Mouse (Mus musculus) gastrocnemius, postnatal 36 days (tissue): ENCODE results near the gene Pnpla5. TPM values are rescaled to one million over a fixed set of nuclear protein-coding genes. Genes with fewer than 3 reads are reported as not detected.
"Not testable (repeated sequence)": the region's sequence is repeated elsewhere in the genome, so short reads cannot be mapped to it uniquely, and the experiment has no call there.

Experiments
- DNase-seq, 2 experiments: peaks; one replicate each; pipeline ENCODE4 v3.0.0; 2022
- intact Hi-C: fragments of 180-260 bp; cut with DNase I; formaldehyde crosslinking; loops from one replicate; pipeline ENCODE4 v1.15.1; 2025
- total RNA-seq, 2 experiments: library from RNA; stranded (reverse); gene quantifications; 2 replicates each; pipeline ENCODE4 v1.2.3; 2021

Pnpla5 gene
- total RNA-seq, 2 experiments from 2014 or later: not detected

- DNase-seq: no peak
- intact Hi-C loops: loop anchor here (2.0 kb wide), 1 partner anchor 46 kb away; the partner anchor contains the start of gene Pnpla3
Measured at GRCm38 (mm10) chr15:84121036-84121435, 1.9 kb downstream of the Pnpla5 start.

GRCm38 (mm10) chr15:84120612-84121011 lies 2.4 kb downstream of the Pnpla5 start:
- intact Hi-C loops: loop anchor here (2.0 kb wide), 1 partner anchor 46 kb away; the partner anchor contains the start of gene Pnpla3
- DNase-seq: no peak

- intact Hi-C loops: loop anchor here (5.0 kb wide), 1 partner anchor 516 kb away; no protein-coding TSS in a partner anchor
- no peak for DNase-seq
Measured at GRCm38 (mm10) chr15:84116466-84116865, 6.5 kb downstream of the Pnpla5 start.

GRCm38 (mm10) chr15:84115727-84116126 lies 7.2 kb downstream of the Pnpla5 start:
- intact Hi-C loops: loop anchor here (5.0 kb wide), 1 partner anchor 517 kb away; no protein-coding TSS in a partner anchor

GRCm38 (mm10) chr15:84113873-84114272 lies 9.1 kb downstream of the Pnpla5 start:
- intact Hi-C loops: no loop called here
- DNase-seq: no peak

More at GRCm38 (mm10) chr15:84115727-84116126, 7.2 kb downstream of the Pnpla5 start:
- no peak for DNase-seq

- no peak for DNase-seq
- intact Hi-C loops: no loop called here
Measured at GRCm38 (mm10) chr15:84108899-84109298, 14.1 kb downstream of the Pnpla5 start.

GRCm38 (mm10) chr15:84105924-84106500 lies 17.0 kb downstream of the Pnpla5 start:
- no peak for DNase-seq
- intact Hi-C loops: no loop called here

GRCm38 (mm10) chr15:84105105-84105923 lies 17.7 kb downstream of the Pnpla5 start, which contains the start of gene Sult4a1:
Sult4a1 (minus strand) TSS chr15:84105754.
- intact Hi-C loops: no loop called here

GRCm38 (mm10) chr15:84104626-84105025 lies 18.3 kb downstream of the Pnpla5 start:
- DNase-seq: no peak
- intact Hi-C loops: no loop called here

More at GRCm38 (mm10) chr15:84105105-84105923, 17.7 kb downstream of the Pnpla5 start, which contains the start of gene Sult4a1:
- no peak for DNase-seq

GRCm38 (mm10) chr15:84097536-84097935 lies 25.4 kb downstream of the Pnpla5 start:
- intact Hi-C loops: not testable (repeated sequence)

GRCm38 (mm10) chr15:84096051-84096450 lies 26.9 kb downstream of the Pnpla5 start:
- peak; percentile 43 to 52 for DNase-seq

More at GRCm38 (mm10) chr15:84097536-84097935, 25.4 kb downstream of the Pnpla5 start:
- DNase-seq: not testable (repeated sequence)

GRCm38 (mm10) chr15:84094921-84095320 lies 28.1 kb downstream of the Pnpla5 start:
- intact Hi-C loops: no loop called here
- DNase-seq: no peak

More at GRCm38 (mm10) chr15:84096051-84096450, 26.9 kb downstream of the Pnpla5 start:
- intact Hi-C loops: no loop called here

GRCm38 (mm10) chr15:84086775-84087174 lies 36.2 kb downstream of the Pnpla5 start:
- no peak for DNase-seq
- intact Hi-C loops: no loop called here

- DNase-seq: no peak
- intact Hi-C loops: no loop called here
Measured at GRCm38 (mm10) chr15:84086364-84086763, 36.6 kb downstream of the Pnpla5 start.

- DNase-seq: no peak
- intact Hi-C loops: no loop called here
Measured at GRCm38 (mm10) chr15:84080069-84080468, 42.9 kb downstream of the Pnpla5 start.

- no peak for DNase-seq
- intact Hi-C loops: no loop called here
Measured at GRCm38 (mm10) chr15:84079519-84079918, 43.5 kb downstream of the Pnpla5 start.

- DNase-seq: no peak
- intact Hi-C loops: no loop called here
Measured at GRCm38 (mm10) chr15:84078667-84079066, 44.3 kb downstream of the Pnpla5 start.

- intact Hi-C loops: no loop called here
- DNase-seq: no peak
Measured at GRCm38 (mm10) chr15:84077151-84077550, 45.8 kb downstream of the Pnpla5 start.

GRCm38 (mm10) chr15:84074705-84075185 lies 48.2 kb downstream of the Pnpla5 start:
- intact Hi-C loops: loop anchor here (1.0 to 5.0 kb wide), 3 partner anchors 93 to 558 kb away; partner anchors contain the start of gene Pnpla3
- DNase-seq: no peak

- DNase-seq: peak; percentile 34 to 46
- intact Hi-C loops: loop anchor here (5.0 kb wide), 2 partner anchors 93 to 558 kb away; partner anchors contain the start of gene Pnpla3
Measured at GRCm38 (mm10) chr15:84073911-84074704, 48.9 kb downstream of the Pnpla5 start.
